Mouse (Mus musculus) adrenal gland, postnatal 25 days (tissue): Measurements from ENCODE around the gene Dera. TPM values are rescaled to one million over a fixed set of nuclear protein-coding genes. Genes with fewer than 3 reads are reported as not detected.

Experiments
- DNase-seq: peaks from one replicate; pipeline ENCODE4 v3.0.0; 2021; ENCODE audit warnings: mixed read lengths
- total RNA-seq: library from RNA; stranded (reverse); gene quantifications from 2 replicates; pipeline ENCODE4 v1.2.3, GENCODE M21; 2021

Dera gene
- total RNA-seq, 1 experiment from 2014 or later = 30.0 TPM

GRCm38 (mm10) chr6:137806806-137807205, 52.5 kb downstream of the Dera start:
- no peak for DNase-seq

DNA sequence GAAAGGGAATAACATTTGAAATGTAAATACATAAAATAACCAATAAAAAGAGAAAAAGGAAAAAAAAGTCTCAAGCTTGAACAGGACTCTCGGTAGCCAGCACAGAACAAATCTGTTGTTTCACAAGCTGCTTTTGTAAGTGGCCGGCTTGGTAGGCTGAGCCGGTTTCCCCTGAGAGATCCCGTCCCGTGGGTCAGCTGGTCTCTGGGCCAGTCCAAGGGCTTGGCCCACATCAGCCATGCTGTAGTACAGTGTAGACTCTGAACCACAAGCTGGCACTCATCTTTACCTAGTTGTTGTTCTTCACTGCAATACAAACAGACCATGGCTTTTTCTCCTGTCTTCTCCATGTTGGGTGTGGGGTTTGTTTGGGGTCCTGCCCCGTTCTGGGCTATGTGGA, 53.0 kb downstream of the Dera start:
- DNase-seq = peak; percentile 16

DNA sequence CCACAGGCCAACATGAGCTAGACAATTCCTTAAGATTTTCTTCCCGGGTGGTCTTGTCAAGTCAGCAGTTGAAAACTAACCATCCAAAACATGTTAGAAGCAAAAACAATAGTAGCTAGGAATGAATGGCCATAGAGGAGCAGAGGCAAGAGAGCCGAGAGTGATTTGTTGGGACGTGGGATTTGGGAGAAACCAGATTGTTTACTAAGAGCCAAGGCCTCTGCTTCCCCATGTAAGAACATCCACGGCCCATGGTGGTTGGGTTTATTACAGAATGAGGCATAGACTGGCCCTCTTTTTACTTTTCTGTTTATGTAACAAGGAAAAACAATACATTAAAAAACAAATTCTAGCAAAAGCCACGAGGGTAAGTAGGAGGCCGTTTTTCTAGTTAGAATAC, 54.4 kb downstream of the Dera start:
- DNase-seq = no peak

DNA sequence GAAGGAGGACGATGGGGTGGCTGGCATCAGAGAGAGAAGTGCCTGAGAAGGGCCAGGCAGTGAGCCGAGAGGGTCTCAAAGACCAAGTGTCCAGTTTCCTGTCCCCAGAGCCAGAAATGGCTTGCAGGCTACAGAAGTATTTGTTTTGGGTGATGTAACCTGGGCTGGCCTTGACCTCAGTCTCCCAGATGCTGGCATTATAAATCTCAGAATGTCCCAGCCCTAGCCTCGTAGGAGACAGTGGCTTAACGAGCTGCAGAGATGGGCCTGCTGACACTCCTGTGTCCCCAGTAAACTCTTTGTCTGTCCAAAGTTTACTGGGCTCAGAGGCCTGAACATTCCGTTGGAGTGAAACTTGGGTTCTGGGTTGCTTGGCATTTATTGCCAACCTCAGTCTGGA, 55.8 kb downstream of the Dera start:
- peak; percentile 29 for DNase-seq

- peak; percentile 51 for DNase-seq
These were observed 59.7 kb downstream of the Dera start for GRCm38 (mm10) chr6:137814006-137814405.

- no peak for DNase-seq
These were observed 62.2 kb downstream of the Dera start for GRCm38 (mm10) chr6:137816508-137816907.

DNA sequence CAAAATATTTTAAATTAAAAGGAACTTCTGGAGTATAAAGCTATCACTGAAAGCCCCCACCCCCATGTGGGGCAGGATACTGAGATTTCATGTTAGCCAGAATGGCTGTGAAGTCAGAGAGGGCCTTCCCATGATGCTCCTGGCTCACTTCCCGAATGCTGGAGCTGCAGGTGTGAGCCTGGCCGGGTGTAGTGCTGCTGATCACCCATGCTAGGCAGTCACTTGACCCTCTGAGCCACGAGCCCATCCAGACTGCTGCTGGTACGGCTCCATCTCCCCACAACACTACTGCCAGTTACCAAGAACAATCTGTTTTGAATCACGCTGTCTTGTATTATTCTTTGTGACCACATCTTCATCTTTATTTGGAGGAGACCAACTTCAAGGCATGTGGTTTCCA, 68.2 kb downstream of the Dera start:
- no peak for DNase-seq

- DNase-seq = no peak
These were observed 70.0 kb downstream of the Dera start for GRCm38 (mm10) chr6:137824046-137825021.

- no peak for DNase-seq
These were observed 70.8 kb downstream of the Dera start for GRCm38 (mm10) chr6:137825022-137825613.

- no peak for DNase-seq
These were observed 74.9 kb downstream of the Dera start for GRCm38 (mm10) chr6:137829056-137829776.

DNA sequence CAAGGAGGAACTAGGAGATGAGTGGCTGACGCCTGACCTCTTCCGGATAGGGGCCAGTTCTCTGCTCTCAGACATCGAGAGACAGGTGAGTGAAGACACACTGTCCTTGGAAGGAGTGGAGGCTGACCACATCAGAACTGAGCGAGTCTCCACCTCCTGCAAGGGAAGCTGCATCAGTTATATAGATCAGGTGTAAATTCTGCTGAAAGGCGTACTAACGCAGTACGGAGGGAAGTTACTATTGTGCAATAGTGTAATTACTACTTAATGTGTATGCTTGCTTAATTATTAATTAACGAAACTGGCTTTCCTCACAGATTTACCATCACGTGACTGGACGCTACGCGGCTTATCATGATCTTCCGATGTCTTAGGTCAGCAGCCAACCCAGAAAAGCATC, 82.5 kb downstream of the Dera start:
- no peak for DNase-seq

DNA sequence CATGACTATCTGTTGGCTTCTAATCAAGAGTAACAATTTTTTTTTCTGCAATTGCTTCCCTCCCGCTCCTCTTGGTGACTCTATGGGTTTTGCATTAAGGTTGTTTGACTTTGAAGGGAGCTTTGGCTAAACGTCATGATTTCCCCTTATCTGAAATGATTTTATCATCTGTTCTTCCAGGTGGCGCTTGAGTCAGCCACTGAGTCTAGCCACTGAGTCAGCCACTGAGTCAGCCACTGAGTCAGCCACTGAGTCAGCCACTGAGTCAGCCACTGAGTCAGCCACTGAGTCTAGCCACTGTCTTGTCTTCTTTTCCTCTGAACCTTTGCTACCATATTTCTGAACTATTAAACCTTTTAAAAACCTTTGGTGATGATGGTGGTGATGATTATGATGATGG, 89.0 kb downstream of the Dera start:
- peak; percentile 17 for DNase-seq

GRCm38 (mm10) chr6:137857198-137858194, 103.2 kb downstream of the Dera start:
- no peak for DNase-seq

GRCm38 (mm10) chr6:137869903-137870580, 115.7 kb downstream of the Dera start:
- DNase-seq = no peak

DNA sequence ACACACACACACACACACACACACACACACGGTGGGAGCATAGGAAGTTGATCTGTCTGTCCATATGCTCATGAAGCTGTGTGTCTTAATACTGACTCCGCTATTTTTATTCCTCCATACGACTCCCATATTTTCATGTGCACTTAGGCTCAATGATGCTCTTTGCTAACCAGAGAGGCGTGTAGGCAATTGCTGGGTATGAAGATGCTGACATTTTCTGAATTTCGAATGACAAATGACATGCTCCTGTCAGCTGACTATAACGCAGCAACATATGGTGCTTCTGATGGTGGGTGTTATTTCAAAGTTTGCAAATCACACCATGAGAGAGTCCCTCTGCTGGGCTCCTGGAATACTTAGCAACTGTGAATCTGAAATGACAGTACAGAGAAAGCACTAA, 116.3 kb downstream of the Dera start:
- DNase-seq = no peak

- peak; percentile 76 for DNase-seq
These were observed 117.8 kb downstream of the Dera start for GRCm38 (mm10) chr6:137872055-137872735.

GRCm38 (mm10) chr6:137874471-137875244, 120.3 kb downstream of the Dera start:
- no peak for DNase-seq

GRCm38 (mm10) chr6:137885644-137886043, 131.3 kb downstream of the Dera start:
- no peak for DNase-seq

DNA sequence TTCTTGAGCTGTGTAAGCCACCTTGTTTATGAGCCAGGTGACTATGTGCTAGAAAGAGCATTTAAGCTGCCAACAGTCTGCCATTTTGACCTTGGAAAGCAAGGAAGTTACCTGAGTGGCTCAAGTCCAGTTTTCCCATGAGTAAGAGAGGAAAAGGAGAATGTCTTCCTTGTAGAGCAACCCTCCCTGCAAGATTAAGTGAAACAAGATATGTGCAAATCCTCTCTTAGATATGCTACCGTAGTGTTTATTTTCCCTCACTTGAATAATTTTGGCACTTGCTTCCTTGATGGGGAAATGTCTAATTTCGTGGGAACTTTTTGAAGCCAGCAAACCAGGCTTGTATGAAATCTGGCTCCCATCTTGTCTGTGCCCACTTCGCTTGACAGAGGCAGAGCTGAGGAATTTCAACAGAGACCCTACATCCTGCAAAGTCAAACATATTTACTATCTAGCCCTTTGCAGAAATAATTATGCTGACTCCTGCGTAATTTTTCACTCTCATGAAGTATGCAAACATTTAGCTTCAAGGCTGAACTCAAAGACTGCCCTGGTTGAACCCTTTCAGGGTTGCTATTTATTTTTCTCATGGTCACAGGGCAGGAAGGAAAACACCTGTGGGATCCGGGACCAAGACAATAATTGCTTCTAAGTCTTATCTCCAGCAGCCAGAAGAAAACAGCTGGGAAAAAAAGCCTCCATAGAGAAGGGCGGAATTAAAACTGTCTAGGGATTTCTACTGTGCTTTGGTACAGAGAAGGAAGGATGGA, 132.0 kb downstream of the Dera start:
- DNase-seq = no peak
